Mouse (Mus musculus): ENCODE results near the gene Prx. TPM values are rescaled to one million over a fixed set of nuclear protein-coding genes. Genes with fewer than 3 reads are reported as not detected.
"Not testable (repeated sequence)": the region's sequence is repeated elsewhere in the genome, so short reads cannot be mapped to it uniquely, and the experiment has no call there.

The Prx gene
- polyA plus RNA-seq, 1 experiment from 2014 or later, result 2.5 TPM

- Histone ChIP-seq H3K9me3 (ENCODE audit: control insufficient read depth, low read length) (no peaks in the 10 kb centered on the region), H3K4me1 (ENCODE audit: control insufficient read depth, insufficient read depth, low read length) (peaks cover 18% of the 10 kb centered on the region), H3K4me2 (ENCODE audit: low read depth, low read length) (0 out of 2 replicates have a peak overlapping the region, but pooled peaks have one; percentile 62), H3K4me3 (ENCODE audit: low read depth, low read length) (no peak overlapping the region), H3K27ac (replicated peaks; ENCODE audit: low read depth, low read length) (peak overlapping the region; percentile 93), H3K36me3 (ENCODE audit: control insufficient read depth, insufficient read depth, low read length) (peaks cover 11% of the 10 kb centered on the region), H3K27me3 (replicated peaks; ENCODE audit: control insufficient read depth, insufficient read depth, low read length) (no peaks in the 10 kb centered on the region), H3K9ac (ENCODE audit: low read depth, low read length) (no peak overlapping the region)
- no peak for DNase-seq (ENCODE audit: low spot score)
- 93% methylated on average over 22 of the region's 25 CpGs for WGBS
- no peak for ATAC-seq (ENCODE audit: low read depth)
Observed at GRCm38 (mm10) chr7:27489270-27489869, 9.8 kb upstream of the Prx start.

- Histone ChIP-seq H3K36me3 (ENCODE audit: control insufficient read depth, insufficient read depth, low read length) (peaks cover 11% of the 10 kb centered on the region), H3K9ac (ENCODE audit: low read depth, low read length) (peak overlapping the region; percentile 62), H3K27me3 (replicated peaks; ENCODE audit: control insufficient read depth, insufficient read depth, low read length) (no peaks in the 10 kb centered on the region), H3K27ac (replicated peaks; ENCODE audit: low read depth, low read length) (peak overlapping the region; percentile 93), H3K4me3 (ENCODE audit: low read depth, low read length) (peak overlapping the region; percentile 37), H3K4me1 (ENCODE audit: control insufficient read depth, insufficient read depth, low read length) (peaks cover 18% of the 10 kb centered on the region), H3K4me2 (ENCODE audit: low read depth, low read length) (peak overlapping the region; percentile 62), H3K9me3 (ENCODE audit: control insufficient read depth, low read length) (no peaks in the 10 kb centered on the region)
- DNase-seq (ENCODE audit: low spot score), result no peak
- ATAC-seq (ENCODE audit: low read depth), result no peak
- 26% methylated on average over 4 of the region's 4 CpGs for WGBS
Observed at GRCm38 (mm10) chr7:27490227-27490542, 8.9 kb upstream of the Prx start.

- H3K4me1 ChIP-seq (ENCODE audit: control insufficient read depth, insufficient read depth, low read length), result peaks cover 18% of the 10 kb centered on the region
- ATAC-seq (ENCODE audit: low read depth), result peak; percentile 62
- no peaks in the 10 kb centered on the region for H3K9me3 ChIP-seq (ENCODE audit: control insufficient read depth, low read length)
- H3K4me3 ChIP-seq (ENCODE audit: low read depth, low read length), result peak overlapping the region; percentile 37
- H3K36me3 ChIP-seq (ENCODE audit: control insufficient read depth, insufficient read depth, low read length), result peaks cover 11% of the 10 kb centered on the region
- WGBS, result 3% methylated on average over 25 of the region's 33 CpGs
- H3K27me3 ChIP-seq (replicated peaks; ENCODE audit: control insufficient read depth, insufficient read depth, low read length), result no peaks in the 10 kb centered on the region
- peak overlapping the region; percentile 62 for H3K4me2 ChIP-seq (ENCODE audit: low read depth, low read length)
- DNase-seq (ENCODE audit: low spot score), result peak; percentile 94
- peak overlapping the region; percentile 93 for H3K27ac ChIP-seq (replicated peaks; ENCODE audit: low read depth, low read length)
- H3K9ac ChIP-seq (ENCODE audit: low read depth, low read length), result peak overlapping the region; percentile 62
Observed at GRCm38 (mm10) chr7:27490543-27491329, 8.4 kb upstream of the Prx start.

- H3K9me3 ChIP-seq (ENCODE audit: control insufficient read depth, low read length), result no peaks in the 10 kb centered on the region
- no peaks in the 10 kb centered on the region for H3K27me3 ChIP-seq (replicated peaks; ENCODE audit: control insufficient read depth, insufficient read depth, low read length)
- 73% methylated on average over 7 of the region's 7 CpGs for WGBS
- H3K4me3 ChIP-seq (ENCODE audit: low read depth, low read length), result no peak overlapping the region
- ATAC-seq (ENCODE audit: low read depth) (no peak), DNase-seq (ENCODE audit: low spot score) (peak; percentile 13)
- peaks cover 18% of the 10 kb centered on the region for H3K4me1 ChIP-seq (ENCODE audit: control insufficient read depth, insufficient read depth, low read length)
- H3K4me2 ChIP-seq (ENCODE audit: low read depth, low read length), result no peak overlapping the region
- no peak overlapping the region; the same call in 1 of the 2 replicates for H3K27ac ChIP-seq (replicated peaks; ENCODE audit: low read depth, low read length)
- peaks cover 11% of the 10 kb centered on the region for H3K36me3 ChIP-seq (ENCODE audit: control insufficient read depth, insufficient read depth, low read length)
- H3K9ac ChIP-seq (ENCODE audit: low read depth, low read length), result no peak overlapping the region
Observed at GRCm38 (mm10) chr7:27491856-27492255, 7.3 kb upstream of the Prx start.

- no peak for DNase-seq (ENCODE audit: low spot score)
- WGBS, result 74% methylated on average over 3 of the region's 3 CpGs
- Histone ChIP-seq H3K4me2 (ENCODE audit: low read depth, low read length) (no peak overlapping the region), H3K27me3 (replicated peaks; ENCODE audit: control insufficient read depth, insufficient read depth, low read length) (no peaks in the 10 kb centered on the region), H3K9me3 (ENCODE audit: control insufficient read depth, low read length) (no peaks in the 10 kb centered on the region), H3K4me3 (ENCODE audit: low read depth, low read length) (no peak overlapping the region), H3K4me1 (ENCODE audit: control insufficient read depth, insufficient read depth, low read length) (peaks cover 16% of the 10 kb centered on the region), H3K36me3 (ENCODE audit: control insufficient read depth, insufficient read depth, low read length) (peaks cover 11% of the 10 kb centered on the region), H3K27ac (replicated peaks; ENCODE audit: low read depth, low read length) (no peak overlapping the region), H3K9ac (ENCODE audit: low read depth, low read length) (no peak overlapping the region)
- ATAC-seq (ENCODE audit: low read depth), result no peak
Observed at GRCm38 (mm10) chr7:27493022-27493421, 6.1 kb upstream of the Prx start.

GRCm38 (mm10) chr7:27493450-27493849 is 5.7 kb upstream of the Prx start:
- DNase-seq (ENCODE audit: low spot score), result no peak
- Histone ChIP-seq H3K9me3 (ENCODE audit: control insufficient read depth, low read length) (no peaks in the 10 kb centered on the region), H3K27ac (replicated peaks; ENCODE audit: low read depth, low read length) (no peak overlapping the region), H3K4me1 (ENCODE audit: control insufficient read depth, insufficient read depth, low read length) (peaks cover 12% of the 10 kb centered on the region), H3K4me2 (ENCODE audit: low read depth, low read length) (no peak overlapping the region), H3K4me3 (ENCODE audit: low read depth, low read length) (no peak overlapping the region), H3K9ac (ENCODE audit: low read depth, low read length) (no peak overlapping the region), H3K27me3 (replicated peaks; ENCODE audit: control insufficient read depth, insufficient read depth, low read length) (no peaks in the 10 kb centered on the region), H3K36me3 (ENCODE audit: control insufficient read depth, insufficient read depth, low read length) (peaks cover 11% of the 10 kb centered on the region)
- ATAC-seq (ENCODE audit: low read depth), result no peak
- WGBS, result 83% methylated on average over 5 of the region's 5 CpGs

GRCm38 (mm10) chr7:27494659-27495367 is 4.3 kb upstream of the Prx start:
- ATAC-seq (ENCODE audit: low read depth), result not testable (repeated sequence)

GRCm38 (mm10) chr7:27501620-27502019 is 2.5 kb downstream of the Prx start:
- peaks cover 5% of the 10 kb centered on the region for H3K4me1 ChIP-seq (ENCODE audit: control insufficient read depth, insufficient read depth, low read length)
- ATAC-seq (ENCODE audit: low read depth), result 0 out of 2 replicates have a peak, but pooled peaks have one; percentile 30
- 58% methylated on average over 4 of the region's 4 CpGs for WGBS
- DNase-seq (ENCODE audit: low spot score), result peak; percentile 24
- H3K9ac ChIP-seq (ENCODE audit: low read depth, low read length), result no peak overlapping the region
- H3K36me3 ChIP-seq (ENCODE audit: control insufficient read depth, insufficient read depth, low read length), result no peaks in the 10 kb centered on the region
- no peak overlapping the region for H3K27ac ChIP-seq (replicated peaks; ENCODE audit: low read depth, low read length)
- no peak overlapping the region for H3K4me3 ChIP-seq (ENCODE audit: low read depth, low read length)
- no peaks in the 10 kb centered on the region for H3K9me3 ChIP-seq (ENCODE audit: control insufficient read depth, low read length)
- H3K4me2 ChIP-seq (ENCODE audit: low read depth, low read length), result no peak overlapping the region
- no peaks in the 10 kb centered on the region for H3K27me3 ChIP-seq (replicated peaks; ENCODE audit: control insufficient read depth, insufficient read depth, low read length)

More at GRCm38 (mm10) chr7:27494659-27495367, 4.3 kb upstream of the Prx start:
- not testable (repeated sequence) for H3K27ac ChIP-seq (replicated peaks; ENCODE audit: low read depth, low read length); H3K27me3 ChIP-seq (replicated peaks; ENCODE audit: control insufficient read depth, insufficient read depth, low read length); H3K4me3 ChIP-seq (ENCODE audit: low read depth, low read length); H3K36me3 ChIP-seq (ENCODE audit: control insufficient read depth, insufficient read depth, low read length); H3K9ac ChIP-seq (ENCODE audit: low read depth, low read length); H3K9me3 ChIP-seq (ENCODE audit: control insufficient read depth, low read length); DNase-seq (ENCODE audit: low spot score); H3K4me2 ChIP-seq (ENCODE audit: low read depth, low read length)
- peaks cover 12% of the 10 kb centered on the region for H3K4me1 ChIP-seq (ENCODE audit: control insufficient read depth, insufficient read depth, low read length)
- WGBS, result 94% methylated on average over 6 of the region's 9 CpGs

All from embryonic facial prominence, embryonic 14.5 days (tissue).